Mouse (Mus musculus) liver, embryonic 12.5 days (tissue): Measurements from ENCODE around the gene Chaf1b. TPM values are rescaled to one million over a fixed set of nuclear protein-coding genes. Genes with fewer than 3 reads are reported as not detected.
A peak's percentile ranks its signal among the peaks of the same experiment; 100 is the strongest.

Experiments used
- ATAC-seq: fragments of 200-750 bp; cut with Nextera tagmentation; 2 replicates; pipeline ENCODE4 v1.8.0; 2017; ENCODE audit warnings: moderate number of reproducible peaks, mild to moderate bottlenecking, moderate library complexity
- H3K27ac ChIP-seq: fragments of 300-500 bp; sonication (generic); 2 replicates; pipeline ENCODE4 v1.5.1; 2016; ENCODE audit warnings: mild to moderate bottlenecking
- H3K27me3 ChIP-seq: fragments of 300-500 bp; sonication (generic); replicated peaks from 2 replicates; pipeline ENCODE4 v1.6.1; 2016; ENCODE audit warnings: mild to moderate bottlenecking, moderate library complexity
- H3K36me3 ChIP-seq: fragments of 300-500 bp; sonication (generic); 2 replicates; pipeline ENCODE4 v1.6.1; 2016; ENCODE audit warnings: mild to moderate bottlenecking, moderate library complexity
- H3K4me1 ChIP-seq: fragments of 300-500 bp; sonication (generic); 2 replicates; pipeline ENCODE4 v1.6.1; 2016
- H3K4me2 ChIP-seq: fragments of 300-500 bp; sonication (generic); 2 replicates; pipeline ENCODE4 v1.6.1; 2016; ENCODE audit warnings: mild to moderate bottlenecking, moderate library complexity
- H3K4me3 ChIP-seq: fragments of 300-500 bp; sonication (generic); 2 replicates; pipeline ENCODE4 v1.5.1; 2016; ENCODE audit warnings: mild to moderate bottlenecking, moderate library complexity
- H3K9ac ChIP-seq: fragments of 300-500 bp; sonication (generic); 2 replicates; pipeline ENCODE4 v1.6.1; 2016; ENCODE audit warnings: mild to moderate bottlenecking, moderate library complexity
- H3K9me3 ChIP-seq: fragments of 300-500 bp; sonication (generic); replicated peaks from 2 replicates; pipeline ENCODE4 v1.6.1; 2016; ENCODE audit warnings: mild to moderate bottlenecking, moderate library complexity
- WGBS: fragments of 180-500 bp; shearing (Covaris S2); methylation state at CpG from one replicate; pipeline ENCODE4 v1.1.7; 2016; ENCODE audit not compliant: insufficient replicate concordance; 5-methylcytosine and 5-hydroxymethylcytosine counted together
- polyA plus RNA-seq: library from polyadenylated mRNA; unstranded; fragments of >200 nt; fragmentation: Nextera tagmentation; extraction: Ambion mirVana; gene quantifications from 2 replicates; pipeline ENCODE4 v1.2.1, GENCODE M21; 2016

Gene Chaf1b
- polyA plus RNA-seq, 1 experiment from 2014 or later: 71.2 TPM

DNA sequence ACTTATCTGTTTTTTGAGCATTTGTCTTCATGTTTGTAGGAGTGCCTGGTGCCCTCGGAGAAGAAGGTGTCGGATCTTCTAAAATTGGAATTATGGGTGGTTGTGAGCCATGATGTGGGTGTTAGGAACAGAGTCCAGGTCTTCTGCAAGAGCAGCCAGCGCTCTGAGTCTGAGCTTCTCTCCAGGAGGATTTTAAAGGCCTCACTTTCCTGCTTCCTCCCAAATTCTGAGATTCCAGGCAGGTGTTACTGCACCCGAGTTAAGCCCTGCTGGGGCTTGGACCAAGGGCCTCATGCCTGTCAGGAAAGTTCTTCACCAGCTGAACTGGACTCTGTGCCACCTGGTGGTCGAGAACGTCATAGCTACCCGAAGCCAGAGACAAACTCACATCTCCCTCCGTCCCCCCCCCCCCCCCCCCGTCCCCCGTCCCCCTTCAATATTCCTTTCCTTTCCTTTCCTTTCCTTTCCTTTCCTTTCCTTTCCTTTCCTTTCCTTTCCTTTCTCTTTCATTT is 31.7 kb downstream of the Chaf1b start:
- no peak overlapping the region for H3K9ac ChIP-seq
- H3K4me2 ChIP-seq: no peak overlapping the region
- H3K27me3 ChIP-seq: peaks cover 12% of the 10 kb centered on the region
- H3K27ac ChIP-seq: no peak overlapping the region
- H3K9me3 ChIP-seq: no peaks in the 10 kb centered on the region
- 39% methylated on average over 8 of the region's 10 CpGs for WGBS
- no peak for ATAC-seq
- no peak overlapping the region for H3K4me3 ChIP-seq
- no peaks in the 10 kb centered on the region for H3K36me3 ChIP-seq
- H3K4me1 ChIP-seq: peaks cover 23% of the 10 kb centered on the region

DNA sequence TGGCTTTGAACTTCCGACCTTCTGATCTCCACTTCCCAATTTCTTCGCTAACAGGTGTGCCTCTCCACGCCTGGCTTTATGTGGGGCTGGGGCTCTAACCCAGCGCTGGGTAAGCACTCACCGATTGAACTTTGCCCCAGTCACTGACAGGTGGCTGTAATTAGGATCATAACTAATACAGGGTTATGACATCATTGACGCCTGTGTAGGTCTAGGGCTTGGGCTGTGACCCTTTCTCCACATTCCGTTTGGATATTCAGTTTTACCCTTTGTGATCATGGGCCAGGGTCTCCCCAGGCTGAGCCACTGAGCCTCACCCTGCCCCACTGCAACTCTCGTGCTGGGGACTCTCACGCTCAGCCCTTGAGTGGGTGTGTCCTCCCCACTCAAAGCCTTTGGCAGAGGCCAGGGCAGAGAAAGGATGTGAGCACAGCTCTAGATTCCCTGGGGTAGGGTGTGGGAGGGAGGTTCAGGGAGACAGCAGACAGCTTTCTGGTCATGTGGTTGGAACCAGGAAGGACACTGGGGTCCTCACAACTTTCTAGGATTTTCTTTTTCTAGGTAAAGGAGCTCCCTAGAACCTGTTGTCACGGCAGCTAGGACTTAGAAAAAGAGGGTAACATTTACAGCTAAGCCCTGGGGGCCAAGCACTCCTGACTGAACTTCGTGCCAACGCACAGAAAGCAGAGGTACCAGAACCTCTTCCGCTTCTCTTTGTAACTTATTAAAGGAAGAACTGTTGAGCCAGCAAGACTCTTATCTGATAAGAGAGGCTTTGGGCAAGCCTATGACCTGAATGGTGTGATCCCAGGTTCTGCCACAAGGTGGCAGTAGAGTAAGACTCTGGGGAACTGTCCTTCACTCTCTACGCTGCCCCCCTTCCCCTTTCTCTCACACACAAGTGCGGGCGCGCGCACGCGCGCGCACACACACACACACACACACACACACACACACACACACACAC is 34.3 kb downstream of the Chaf1b start:
- 39% methylated on average over 18 of the region's 22 CpGs for WGBS
- 0 out of 2 replicates have a peak overlapping the region, but pooled peaks have one; percentile 14 for H3K27ac ChIP-seq
- no peak overlapping the region for H3K4me3 ChIP-seq
- no peaks in the 10 kb centered on the region for H3K36me3 ChIP-seq
- peak; percentile 58 for ATAC-seq
- H3K4me1 ChIP-seq: peaks cover 12% of the 10 kb centered on the region
- peak overlapping the region; percentile 41 for H3K4me2 ChIP-seq
- peaks cover 12% of the 10 kb centered on the region for H3K27me3 ChIP-seq
- H3K9ac ChIP-seq: no peak overlapping the region
- H3K9me3 ChIP-seq: no peaks in the 10 kb centered on the region

DNA sequence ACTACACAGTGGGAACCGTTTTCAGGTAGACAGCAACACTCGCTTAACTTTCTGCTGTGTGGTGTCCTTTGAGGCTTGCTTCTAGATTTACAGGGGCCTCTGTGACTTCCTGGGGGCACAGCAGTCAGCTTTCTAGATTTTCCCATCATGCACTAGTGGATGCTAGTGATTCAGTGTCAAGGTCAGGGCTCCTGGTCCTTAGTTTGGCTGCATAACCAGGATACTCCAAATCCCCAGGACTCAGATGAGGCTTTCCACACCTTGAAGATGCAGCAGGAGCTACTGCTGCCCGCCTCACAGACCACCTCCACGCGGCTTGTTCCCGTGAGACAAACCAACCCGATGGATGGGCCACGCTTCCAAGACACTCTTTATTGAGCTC is 35.0 kb downstream of the Chaf1b start:
- Histone ChIP-seq H3K9ac (no peak overlapping the region), H3K4me2 (peak overlapping the region; percentile 41), H3K9me3 (no peaks in the 10 kb centered on the region), H3K4me3 (no peak overlapping the region), H3K27me3 (peaks cover 12% of the 10 kb centered on the region), H3K27ac (no peak overlapping the region), H3K4me1 (peaks cover 12% of the 10 kb centered on the region), H3K36me3 (no peaks in the 10 kb centered on the region)
- 50% methylated on average over 8 of the region's 8 CpGs for WGBS
- no peak for ATAC-seq

DNA sequence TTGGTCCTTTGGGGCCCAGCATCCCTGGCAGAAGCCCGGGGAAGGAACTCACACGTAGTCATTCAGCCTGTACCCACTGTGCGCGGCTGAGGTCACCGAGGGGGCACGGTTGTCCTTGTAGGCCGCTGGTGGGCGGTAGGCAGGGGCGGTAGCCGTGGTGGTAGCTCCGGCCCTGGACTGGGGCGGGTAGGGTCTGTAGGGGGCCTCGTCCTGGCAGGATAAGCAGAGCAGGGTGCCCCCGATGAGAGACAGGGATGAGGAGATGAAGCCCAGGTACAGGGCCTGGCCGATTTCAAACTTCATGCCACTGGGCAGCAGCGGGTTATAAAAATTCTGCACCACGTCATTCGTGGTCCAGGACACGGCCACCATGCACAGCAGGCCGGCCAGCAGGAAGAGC is 35.5 kb downstream of the Chaf1b start:
- no peak overlapping the region for H3K9ac ChIP-seq
- no peak for ATAC-seq
- 71% methylated on average over 20 of the region's 20 CpGs for WGBS
- no peak overlapping the region for H3K4me2 ChIP-seq
- H3K27me3 ChIP-seq: peaks cover 12% of the 10 kb centered on the region
- no peak overlapping the region for H3K27ac ChIP-seq
- H3K36me3 ChIP-seq: no peaks in the 10 kb centered on the region
- H3K9me3 ChIP-seq: no peaks in the 10 kb centered on the region
- H3K4me3 ChIP-seq: no peak overlapping the region
- peaks cover 12% of the 10 kb centered on the region for H3K4me1 ChIP-seq

DNA sequence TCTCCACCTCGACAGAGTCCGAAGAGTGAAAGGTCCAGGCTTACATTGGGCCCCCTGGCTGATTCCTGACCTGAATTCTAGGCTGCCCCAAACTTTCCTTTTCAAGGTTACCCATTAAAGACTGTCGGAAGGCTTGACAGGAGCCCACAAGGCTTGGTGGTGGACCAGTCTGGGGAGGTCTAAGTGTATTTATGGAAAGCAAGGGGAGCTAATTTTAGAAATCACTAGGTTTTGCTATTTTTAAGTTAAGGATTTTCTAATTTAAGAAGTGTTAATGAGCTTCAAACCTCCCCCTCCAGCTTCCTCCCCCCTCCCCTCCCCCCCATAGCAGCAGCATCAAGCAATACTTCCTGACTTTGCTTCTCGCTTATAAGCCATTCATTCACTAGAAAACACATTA is 37.0 kb downstream of the Chaf1b start:
- ATAC-seq: no peak
- no peak overlapping the region for H3K9ac ChIP-seq
- no peak overlapping the region for H3K4me2 ChIP-seq
- H3K4me3 ChIP-seq: no peak overlapping the region
- no peak overlapping the region for H3K27ac ChIP-seq
- peaks cover 12% of the 10 kb centered on the region for H3K4me1 ChIP-seq
- H3K27me3 ChIP-seq: peaks cover 15% of the 10 kb centered on the region
- H3K9me3 ChIP-seq: no peaks in the 10 kb centered on the region
- 49% methylated on average over 4 of the region's 4 CpGs for WGBS
- no peaks in the 10 kb centered on the region for H3K36me3 ChIP-seq

DNA sequence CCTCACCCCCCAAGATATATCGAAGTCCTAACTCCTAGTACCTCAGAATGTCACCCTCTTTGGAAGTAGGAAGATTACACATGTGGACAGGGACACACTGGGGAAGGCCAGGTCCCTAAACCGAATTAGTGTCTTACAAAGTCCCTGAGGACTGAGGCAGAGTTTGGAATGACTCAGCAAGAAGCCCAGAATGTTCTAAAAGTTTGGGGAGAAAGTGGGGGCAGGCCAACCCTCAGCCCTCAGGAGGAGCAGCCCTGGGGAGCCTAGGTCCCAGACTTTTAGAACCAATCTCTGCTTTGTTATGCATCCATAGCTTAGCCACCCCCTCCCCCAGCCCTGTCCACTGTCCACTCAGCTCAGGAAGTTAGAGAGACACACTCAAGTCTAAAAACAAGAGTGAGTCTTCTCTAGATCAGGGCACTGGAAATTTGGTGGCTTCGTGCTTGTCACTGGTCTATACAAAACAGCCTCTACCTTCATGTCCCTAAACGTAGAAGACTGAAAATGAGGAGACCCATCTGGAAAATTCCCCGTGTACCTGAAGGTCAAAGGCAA is 39.2 kb downstream of the Chaf1b start:
- WGBS: 64% methylated on average over 5 of the region's 5 CpGs

DNA sequence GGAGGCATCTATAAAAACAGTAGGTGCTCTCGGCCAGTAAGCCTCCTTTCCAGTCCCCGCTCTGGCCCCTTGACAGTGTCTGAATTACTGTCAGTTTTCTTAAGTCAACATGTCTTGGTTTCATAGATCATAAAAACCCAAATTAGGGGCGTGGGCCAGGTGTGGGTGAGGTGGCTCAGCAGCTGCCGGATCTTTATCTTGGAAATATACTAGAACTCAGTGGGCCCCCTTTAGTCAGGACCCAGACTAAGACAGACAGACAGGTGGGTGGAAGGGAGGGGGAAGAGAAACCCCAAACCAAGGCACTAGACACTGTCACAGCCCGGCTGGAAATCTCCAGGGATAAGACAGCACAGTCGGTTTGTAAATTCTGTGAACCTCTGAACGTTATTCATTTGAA is 40.1 kb downstream of the Chaf1b start:
- no peaks in the 10 kb centered on the region for H3K4me1 ChIP-seq
- H3K27ac ChIP-seq: no peak overlapping the region
- peaks cover 15% of the 10 kb centered on the region for H3K27me3 ChIP-seq
- H3K9ac ChIP-seq: no peak overlapping the region
- H3K4me3 ChIP-seq: no peak overlapping the region
- H3K4me2 ChIP-seq: no peak overlapping the region
- no peak for ATAC-seq
- no peaks in the 10 kb centered on the region for H3K36me3 ChIP-seq
- no peaks in the 10 kb centered on the region for H3K9me3 ChIP-seq
- 63% methylated on average over 7 of the region's 7 CpGs for WGBS

More for the DNA sequence above, 39.2 kb downstream of the Chaf1b start:
- no peak overlapping the region for H3K27ac ChIP-seq
- no peak for ATAC-seq
- H3K36me3 ChIP-seq: no peaks in the 10 kb centered on the region
- no peak overlapping the region for H3K4me3 ChIP-seq
- H3K9me3 ChIP-seq: no peaks in the 10 kb centered on the region
- H3K27me3 ChIP-seq: peaks cover 15% of the 10 kb centered on the region
- peaks cover 8% of the 10 kb centered on the region for H3K4me1 ChIP-seq
- H3K4me2 ChIP-seq: no peak overlapping the region
- H3K9ac ChIP-seq: no peak overlapping the region

DNA sequence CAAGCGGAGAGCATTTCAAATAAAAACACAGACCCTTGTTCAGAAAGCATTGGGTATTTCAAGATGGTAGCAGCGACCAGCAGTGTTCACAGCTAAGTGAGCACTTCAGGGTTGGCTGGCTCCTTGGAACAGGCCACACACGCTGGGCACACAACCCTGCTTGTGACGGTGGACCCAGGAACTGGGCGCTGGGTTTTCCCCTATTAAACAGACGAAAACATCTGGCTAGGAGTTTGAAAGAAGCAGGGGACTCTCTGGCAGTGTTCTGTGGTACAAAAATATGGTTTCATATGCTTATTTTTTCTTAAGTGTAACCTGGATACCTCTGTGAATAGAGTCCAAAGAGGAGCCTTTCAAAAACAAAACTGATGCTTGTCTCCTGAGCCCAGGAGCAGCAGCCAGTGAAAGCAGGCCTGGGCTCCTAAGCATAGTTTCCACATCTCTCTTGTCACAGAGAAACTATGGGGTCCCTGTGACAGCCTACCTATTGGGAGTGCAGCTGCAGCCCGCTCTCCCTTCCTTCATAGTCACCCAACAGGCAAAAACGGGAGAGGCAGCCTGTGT is 42.1 kb downstream of the Chaf1b start:
- H3K9me3 ChIP-seq: no peaks in the 10 kb centered on the region
- no peak overlapping the region for H3K4me2 ChIP-seq
- no peak overlapping the region for H3K9ac ChIP-seq
- 60% methylated on average over 8 of the region's 8 CpGs for WGBS
- no peak for ATAC-seq
- H3K4me3 ChIP-seq: no peak overlapping the region
- H3K36me3 ChIP-seq: no peaks in the 10 kb centered on the region
- H3K4me1 ChIP-seq: no peaks in the 10 kb centered on the region
- peaks cover 7% of the 10 kb centered on the region; the same call in 1 of the 2 replicates for H3K27me3 ChIP-seq
- no peak overlapping the region for H3K27ac ChIP-seq

DNA sequence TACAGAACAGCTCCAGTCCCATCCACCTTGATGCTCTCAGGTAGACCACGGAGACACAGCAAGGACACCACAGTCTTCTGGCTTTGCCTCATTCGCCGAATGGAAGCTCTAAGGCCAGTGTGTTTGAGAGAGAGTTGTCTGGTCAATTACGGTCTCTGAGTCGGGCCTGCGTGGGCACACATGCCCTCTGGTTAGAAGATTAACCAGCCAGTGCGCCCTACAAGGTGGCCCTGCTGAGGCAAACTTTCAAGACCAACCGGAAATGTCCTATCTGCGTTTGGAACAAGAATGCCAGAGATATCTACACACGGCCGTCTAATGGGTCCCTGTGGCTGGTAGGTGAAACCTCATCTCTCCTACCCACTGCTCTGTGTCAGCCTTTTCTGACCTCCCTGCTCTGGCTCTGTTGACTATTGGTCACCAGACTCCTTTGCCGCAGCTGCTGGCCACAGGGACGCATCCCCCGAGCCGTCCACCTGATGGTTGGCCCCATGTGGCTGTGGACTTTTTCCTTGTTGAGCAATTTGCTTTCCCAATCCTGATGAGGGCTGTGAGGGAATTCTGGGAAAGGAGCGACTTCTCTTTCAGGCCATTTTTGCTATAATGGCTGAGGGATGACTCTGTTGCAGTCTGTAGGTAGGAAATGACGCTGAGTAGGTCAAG is 45.8 kb downstream of the Chaf1b start:
- H3K9me3 ChIP-seq: no peaks in the 10 kb centered on the region
- no peaks in the 10 kb centered on the region for H3K36me3 ChIP-seq
- peaks cover 24% of the 10 kb centered on the region for H3K27me3 ChIP-seq
- ATAC-seq: peak; percentile 59
- H3K4me1 ChIP-seq: no peaks in the 10 kb centered on the region
- no peak overlapping the region for H3K4me2 ChIP-seq
- 77% methylated on average over 17 of the region's 17 CpGs for WGBS
- no peak overlapping the region for H3K4me3 ChIP-seq
- H3K27ac ChIP-seq: no peak overlapping the region
- no peak overlapping the region for H3K9ac ChIP-seq

DNA sequence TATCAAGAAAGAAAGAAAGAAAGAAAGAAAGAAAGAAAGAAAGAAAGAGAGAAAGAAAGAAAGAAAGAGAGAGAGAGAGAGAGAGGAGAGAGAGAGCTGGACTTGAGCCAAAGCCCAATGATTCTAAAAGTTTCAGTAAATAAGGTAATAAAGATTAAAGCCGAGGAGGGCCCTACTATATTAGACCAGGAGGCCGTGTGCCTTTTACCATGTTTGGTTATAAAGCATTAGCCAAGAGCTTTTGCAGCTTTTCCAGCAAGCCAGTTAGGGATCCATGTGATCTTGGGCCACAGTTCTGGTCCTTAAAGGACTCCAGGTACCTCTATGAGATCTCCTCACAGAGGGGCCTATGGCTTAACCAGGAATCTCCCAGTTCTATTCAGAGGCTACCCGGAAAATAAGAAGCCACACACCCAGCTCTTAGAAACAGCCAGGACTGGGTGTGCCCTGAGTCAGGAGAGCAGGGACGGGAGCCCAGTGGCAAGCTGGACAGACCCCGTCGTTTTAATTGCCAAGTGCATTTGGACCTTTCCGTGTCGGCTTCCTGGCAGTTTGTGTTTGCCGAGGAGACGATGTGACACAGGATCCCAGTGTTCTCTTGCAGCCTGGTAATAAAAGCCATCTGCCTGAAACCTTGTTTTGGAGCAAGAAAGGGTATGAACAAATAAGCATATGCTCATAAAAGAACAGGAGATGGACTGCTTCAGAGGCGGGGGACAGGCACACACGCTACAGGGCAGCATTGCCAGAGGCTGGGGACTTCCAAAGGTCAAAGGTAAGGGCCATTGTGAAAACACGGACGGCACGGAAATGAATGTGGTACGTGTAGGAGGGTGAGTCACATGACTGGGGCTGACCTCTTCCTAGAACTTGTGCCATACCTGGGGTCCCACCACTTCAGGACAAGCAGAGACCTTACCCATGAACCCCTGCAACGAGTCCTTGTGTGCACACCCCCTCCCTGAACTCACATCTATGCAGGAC is 48.8 kb downstream of the Chaf1b start:
- H3K9me3 ChIP-seq: no peaks in the 10 kb centered on the region

DNA sequence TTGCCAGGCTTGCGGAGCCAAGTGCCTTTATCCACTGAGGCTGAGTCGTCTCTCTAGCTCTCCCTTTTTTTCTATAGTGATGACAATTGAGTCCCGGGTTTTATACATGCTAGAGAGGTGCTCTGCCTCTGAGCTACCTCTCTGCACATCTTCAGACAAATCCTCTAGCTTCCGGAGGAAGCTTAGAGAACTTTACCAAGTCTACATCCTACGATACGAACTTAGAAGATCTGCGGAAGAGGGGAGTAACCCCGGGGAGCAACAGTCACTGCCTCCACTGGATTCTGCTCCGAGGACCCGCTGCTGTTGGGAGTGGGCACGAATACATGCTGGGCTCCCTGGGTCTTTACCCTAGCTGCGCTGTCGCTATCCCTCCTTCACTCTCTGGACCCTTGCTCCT is 50.9 kb downstream of the Chaf1b start:
- Histone ChIP-seq H3K27ac (no peak overlapping the region), H3K9ac (no peak overlapping the region), H3K4me1 (peaks cover 13% of the 10 kb centered on the region), H3K9me3 (no peaks in the 10 kb centered on the region), H3K4me3 (no peak overlapping the region), H3K4me2 (peak overlapping the region; percentile 42), H3K36me3 (no peaks in the 10 kb centered on the region), H3K27me3 (peaks cover 55% of the 10 kb centered on the region)
- WGBS: 18% methylated on average over 13 of the region's 13 CpGs
- ATAC-seq: no peak

More for the DNA sequence above, 48.8 kb downstream of the Chaf1b start:
- H3K9ac ChIP-seq: no peak overlapping the region
- H3K36me3 ChIP-seq: no peaks in the 10 kb centered on the region
- H3K27ac ChIP-seq: no peak overlapping the region
- ATAC-seq: no peak
- peaks cover 54% of the 10 kb centered on the region for H3K27me3 ChIP-seq
- H3K4me1 ChIP-seq: peaks cover 7% of the 10 kb centered on the region
- H3K4me2 ChIP-seq: no peak overlapping the region
- H3K4me3 ChIP-seq: no peak overlapping the region
- 64% methylated on average over 17 of the region's 17 CpGs for WGBS
